Mouse (Mus musculus) lung, adult 2 months (tissue): ENCODE results near the gene Wif1.

Experiments
- CTCF ChIP-seq: fragments of 200-500 bp; IDR thresholded peaks from 2 replicates; pipeline ENCODE4 v1.5.1; 2011; ENCODE audit warnings: mild to moderate bottlenecking, low read length, control low read depth; ENCODE audit not compliant: insufficient read depth
- POLR2A ChIP-seq: fragments of 200-500 bp; IDR thresholded peaks from 2 replicates; pipeline ENCODE4 v1.6.1; 2011; ENCODE audit warnings: low read depth, mild to moderate bottlenecking, control low read depth, low read length, borderline replicate concordance; ENCODE audit errors: extremely low read depth

DNA sequence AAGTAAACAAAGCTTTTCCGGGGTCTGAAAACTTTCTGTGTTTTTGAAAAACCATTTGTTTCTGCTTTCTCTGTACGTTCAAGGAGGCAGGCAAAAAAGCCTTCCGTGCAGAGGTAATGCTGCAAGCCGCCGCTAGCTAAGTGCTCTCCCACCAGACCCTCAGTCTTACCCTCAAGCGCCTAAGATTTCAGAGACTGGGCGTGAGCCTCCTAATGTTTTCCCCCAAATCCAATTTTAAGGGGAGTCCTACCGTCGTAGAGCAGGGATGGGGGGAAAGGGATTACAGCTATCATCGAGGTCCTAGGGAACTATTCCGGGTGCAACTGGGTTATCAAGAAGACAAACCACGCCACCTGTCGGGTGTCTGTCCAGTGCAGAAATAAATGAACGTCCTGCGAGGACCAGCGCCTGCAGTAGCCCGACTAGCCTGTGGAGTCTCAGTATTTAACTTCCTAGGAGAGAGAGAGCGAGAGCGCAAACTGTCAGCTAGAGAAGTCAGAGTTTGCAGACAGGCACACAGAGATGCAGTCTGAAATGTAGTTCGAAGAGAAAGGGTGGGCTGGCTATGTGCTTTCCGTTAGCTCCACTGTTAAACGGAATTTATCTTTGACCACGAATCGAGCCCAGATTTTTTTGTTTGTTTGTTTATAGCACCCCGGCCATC, 500 bp upstream of the Wif1 start:
- TF ChIP-seq CTCF (peak; percentile 54), POLR2A (no peak)
